Mouse (Mus musculus) liver, adult 2 months (tissue): ENCODE measurements around the gene Smok3b. TPM values are rescaled to one million over a fixed set of nuclear protein-coding genes. Genes with fewer than 3 reads are reported as not detected.
A peak's percentile ranks its signal among the peaks of the same experiment; 100 is the strongest.

Experiments used
- DNase-seq: peaks from one replicate; pipeline ENCODE4 v3.0.0-alpha.2; 2011; ENCODE audit warnings: low read depth, low spot score; ENCODE audit errors: extremely low read depth
- H3K27ac ChIP-seq: fragments of 200-500 bp; replicated peaks from 2 replicates; pipeline ENCODE4 v1.5.1; 2012; ENCODE audit warnings: low read depth, mild to moderate bottlenecking, control low read depth, inconsistent platforms, low read length; ENCODE audit not compliant: insufficient read depth
- H3K27me3 ChIP-seq: fragments of 200-500 bp; 2 replicates; pipeline ENCODE4 v1.6.1; 2012; ENCODE audit warnings: mild to moderate bottlenecking, moderate library complexity, low read length, inconsistent platforms; ENCODE audit not compliant: control insufficient read depth, insufficient read depth
- H3K36me3 ChIP-seq: fragments of 200-500 bp; 2 replicates; pipeline ENCODE4 v1.6.1; 2012; ENCODE audit warnings: low read length, inconsistent platforms; ENCODE audit not compliant: control insufficient read depth, insufficient read depth
- H3K4me1 ChIP-seq: fragments of 200-500 bp; 2 replicates; pipeline ENCODE4 v1.6.1; 2011; ENCODE audit warnings: low read length; ENCODE audit not compliant: control insufficient read depth, insufficient read depth
- H3K4me3 ChIP-seq: fragments of 200-500 bp; 2 replicates; pipeline ENCODE4 v1.5.1; 2011; ENCODE audit warnings: low read depth, mild to moderate bottlenecking, control low read depth, low read length, moderate library complexity; ENCODE audit not compliant: insufficient read depth
- H3K79me2 ChIP-seq: fragments of 200-500 bp; 2 replicates; pipeline ENCODE4 v1.6.1; 2012; ENCODE audit warnings: inconsistent platforms, mild to moderate bottlenecking, low read length, moderate library complexity; ENCODE audit not compliant: control insufficient read depth, insufficient read depth
- H3K9ac ChIP-seq: fragments of 200-500 bp; 2 replicates; pipeline ENCODE4 v1.6.1; 2012; ENCODE audit warnings: low read depth, mild to moderate bottlenecking, control low read depth, inconsistent platforms, low read length
- CTCF ChIP-seq: fragments of 200-500 bp; IDR thresholded peaks from 2 replicates; pipeline ENCODE4 v1.5.1; 2011; ENCODE audit warnings: low read depth, low read length, control low read depth
- POLR2A ChIP-seq: fragments of 200-500 bp; IDR thresholded peaks from 2 replicates; pipeline ENCODE4 v1.6.1; 2011; ENCODE audit warnings: low read length, control low read depth; ENCODE audit not compliant: insufficient read depth; ENCODE audit errors: extremely low read depth
- WGBS: fragments of 180-500 bp; shearing (Covaris S2); methylation state at CpG from one replicate; pipeline ENCODE4 v1.1.7; 2018; 5-methylcytosine and 5-hydroxymethylcytosine counted together
- polyA plus RNA-seq: library from polyadenylated mRNA; depleted of rRNA; stranded (reverse); fragments of >200 nt; gene quantifications from 2 replicates; pipeline ENCODE4 v1.2.3, GENCODE M21; 2012
- total RNA-seq: library from RNA; depleted of rRNA; stranded (reverse); fragments of >200 nt; gene quantifications from 2 replicates; pipeline ENCODE4 v1.2.3, GENCODE M21; 2014

The Smok3b gene
- total and polyA plus RNA-seq, 2 experiments = 0.37 TPM; not detected in 1

- DNase-seq = peak; percentile 67
- under 1% methylated on average over 18 of the region's 18 CpGs for WGBS
- H3K9ac ChIP-seq = peak overlapping the region; percentile 96
- no peak for TF ChIP-seq POLR2A
- no peak for TF ChIP-seq CTCF
- peaks cover 7% of the 10 kb centered on the region for H3K36me3 ChIP-seq
- H3K79me2 ChIP-seq = peaks cover 14% of the 10 kb centered on the region; the same call in 1 of the 2 replicates
- H3K27ac ChIP-seq = peak overlapping the region; percentile 94
- peak overlapping the region; percentile 91 for H3K4me3 ChIP-seq
- H3K4me1 ChIP-seq = peaks cover 25% of the 10 kb centered on the region
- H3K27me3 ChIP-seq = no peaks in the 10 kb centered on the region
These were observed 64.2 kb downstream of the Smok3b start for GRCm38 (mm10) chr5:138085421-138085911.

GRCm38 (mm10) chr5:138086842-138087241 lies 65.6 kb downstream of the Smok3b start:
- Histone ChIP-seq H3K4me1 (peaks cover 28% of the 10 kb centered on the region), H3K9ac (peak overlapping the region; percentile 52), H3K4me3 (peak overlapping the region; percentile 91; the same call in 1 of the 2 replicates), H3K27me3 (no peaks in the 10 kb centered on the region), H3K36me3 (peaks cover 9% of the 10 kb centered on the region), H3K27ac (peak overlapping the region; percentile 62), H3K79me2 (peaks cover 17% of the 10 kb centered on the region; the same call in 1 of the 2 replicates)
- TF ChIP-seq CTCF (no peak), POLR2A (no peak)
- 45% methylated on average over 3 of the region's 3 CpGs for WGBS
- peak; percentile 66 for DNase-seq

DNA sequence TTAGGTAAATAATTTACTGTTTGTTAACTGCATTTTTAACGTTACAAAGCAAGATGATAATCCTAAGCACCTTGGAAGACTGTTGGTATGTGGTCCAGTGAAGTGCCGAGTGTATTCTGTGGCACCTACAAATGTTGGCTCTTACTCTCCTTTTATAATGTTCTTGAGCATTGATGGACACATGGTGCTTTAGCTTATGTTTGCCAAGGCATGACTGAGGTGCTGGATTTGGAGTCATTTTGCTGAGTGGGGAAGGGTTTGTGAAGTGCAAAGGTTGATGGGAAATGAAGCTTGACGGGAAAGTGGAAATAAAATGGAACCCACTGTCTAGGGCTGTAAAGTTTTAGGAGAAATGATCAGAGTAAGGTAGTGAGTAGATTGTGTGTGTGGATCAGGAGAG lies 67.1 kb downstream of the Smok3b start:
- DNase-seq = peak; percentile 65
- Histone ChIP-seq H3K4me1 (peaks cover 37% of the 10 kb centered on the region), H3K79me2 (peaks cover 26% of the 10 kb centered on the region; the same call in 1 of the 2 replicates), H3K27me3 (no peaks in the 10 kb centered on the region), H3K4me3 (no peak overlapping the region), H3K27ac (peak overlapping the region; percentile 84), H3K36me3 (peaks cover 17% of the 10 kb centered on the region), H3K9ac (0 out of 2 replicates have a peak overlapping the region, but pooled peaks have one; percentile 19)
- TF ChIP-seq CTCF (no peak), POLR2A (no peak)
- 21% methylated on average over 3 of the region's 3 CpGs for WGBS

DNA sequence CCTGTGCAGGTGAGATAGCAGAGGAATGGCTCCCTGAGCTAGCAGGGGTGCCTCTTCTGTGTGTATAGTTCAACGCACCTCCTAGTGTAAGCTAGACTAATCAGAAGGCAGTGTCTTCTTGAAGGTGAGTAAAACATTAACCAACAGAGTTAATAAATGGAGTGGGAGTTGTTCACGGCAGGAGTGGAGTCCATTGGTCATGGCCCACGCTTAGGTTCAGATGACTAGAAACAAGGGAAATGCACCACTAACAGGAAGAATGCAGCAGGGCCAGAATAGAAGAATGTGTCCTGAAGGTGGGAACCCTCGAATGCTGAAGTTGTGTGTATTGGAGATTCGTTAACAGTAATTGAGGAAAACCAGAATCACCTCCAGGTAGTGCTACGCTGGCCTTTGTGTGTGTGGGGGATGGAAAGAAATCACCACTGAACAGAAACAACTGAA lies 67.9 kb downstream of the Smok3b start:
- H3K4me3 ChIP-seq = peak overlapping the region; percentile 61
- peaks cover 37% of the 10 kb centered on the region for H3K4me1 ChIP-seq
- H3K79me2 ChIP-seq = peaks cover 26% of the 10 kb centered on the region; the same call in 1 of the 2 replicates
- H3K27ac ChIP-seq = peak overlapping the region; percentile 99
- 28% methylated on average over 6 of the region's 6 CpGs for WGBS
- H3K27me3 ChIP-seq = no peaks in the 10 kb centered on the region
- H3K9ac ChIP-seq = peak overlapping the region; percentile 97
- peak; percentile 36; the same call in 1 of the 2 replicates for TF ChIP-seq POLR2A
- no peak for TF ChIP-seq CTCF
- peak; percentile 97 for DNase-seq
- H3K36me3 ChIP-seq = peaks cover 19% of the 10 kb centered on the region

- H3K79me2 ChIP-seq = peaks cover 26% of the 10 kb centered on the region; the same call in 1 of the 2 replicates
- H3K36me3 ChIP-seq = peaks cover 30% of the 10 kb centered on the region
- H3K4me3 ChIP-seq = no peak overlapping the region; the same call in 1 of the 2 replicates
- no peak overlapping the region for H3K9ac ChIP-seq
- peak overlapping the region; percentile 19; the same call in 1 of the 2 replicates for H3K27ac ChIP-seq
- peaks cover 39% of the 10 kb centered on the region for H3K4me1 ChIP-seq
- TF ChIP-seq CTCF = peak; percentile 59; the same call in 1 of the 2 replicates
- no peak for TF ChIP-seq POLR2A
- WGBS = 50% methylated on average over 3 of the region's 3 CpGs
- H3K27me3 ChIP-seq = no peaks in the 10 kb centered on the region
- peak; percentile 27 for DNase-seq
These were observed 69.0 kb downstream of the Smok3b start for GRCm38 (mm10) chr5:138090271-138090670.

DNA sequence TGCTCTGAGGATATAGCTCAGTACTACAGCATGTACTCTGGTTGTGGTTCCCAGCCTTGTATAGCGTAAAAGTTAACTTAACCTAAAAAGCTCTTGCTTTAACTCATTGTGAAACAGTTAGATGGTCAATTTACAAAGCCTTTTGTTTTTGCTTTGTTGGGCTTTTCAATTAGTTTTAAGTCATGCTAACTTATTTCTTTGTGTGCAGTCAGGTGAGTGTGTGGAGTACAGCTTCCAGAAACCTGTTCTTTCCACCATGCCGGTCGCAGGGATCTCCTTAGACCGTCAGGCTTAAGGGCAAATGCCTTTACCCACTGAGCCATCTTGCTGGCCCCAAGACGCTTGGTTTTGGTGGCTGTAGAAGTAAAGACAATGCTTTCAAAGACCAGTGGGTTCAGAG lies 69.5 kb downstream of the Smok3b start:
- Histone ChIP-seq H3K4me3 (no peak overlapping the region), H3K36me3 (peaks cover 33% of the 10 kb centered on the region), H3K4me1 (peaks cover 39% of the 10 kb centered on the region), H3K9ac (no peak overlapping the region), H3K79me2 (peaks cover 22% of the 10 kb centered on the region; the same call in 1 of the 2 replicates), H3K27me3 (no peaks in the 10 kb centered on the region), H3K27ac (0 out of 2 replicates have a peak overlapping the region, but pooled peaks have one; percentile 20)
- 93% methylated on average over 5 of the region's 5 CpGs for whole genome bisulfite sequencing
- DNase-seq = no peak
- TF ChIP-seq POLR2A (no peak), CTCF (no peak)
